In genomic region chr6:38535788-38536187, GRCm38 (mm10) we compare ENCODE assay signal across 7 mouse cellular contexts. TPM values are rescaled to one million over a fixed set of nuclear protein-coding genes. Genes with fewer than 3 reads are reported as not detected.
DNase-seq lines count a peak whose midpoint lies in the region; ATAC-seq and TF ChIP-seq lines count a peak whose summit lies in the region.

No protein-coding gene starts in this region.

- H3K36me3 ChIP-seq in lung, postnatal 0 days (ENCODE audit: insufficient read depth, low read length): no peaks in the 10 kb centered on the region
- H3K36me3 ChIP-seq in heart, embryonic 16.5 days (ENCODE audit: control insufficient read depth, insufficient read depth): peaks cover 10% of the 10 kb centered on the region; the same call in 1 of the 2 replicates
- H3K36me3 ChIP-seq in liver, embryonic 12.5 days: peaks cover 11% of the 10 kb centered on the region
- no peaks in the 10 kb centered on the region for H3K36me3 ChIP-seq in stomach, embryonic 16.5 days (ENCODE audit: control insufficient read depth, insufficient read depth, low read length)

- DNase-seq in lung, postnatal 0 days (ENCODE audit: low spot score): no peak
- no peak for DNase-seq in lung, adult 18-20 months
- DNase-seq in adrenal gland, adult 2 months: no peak
- no peak for DNase-seq in adrenal gland, postnatal 14 days

- no peak overlapping the region for H3K4me3 ChIP-seq in lung, postnatal 0 days (ENCODE audit: low read depth, low read length)
- H3K4me3 ChIP-seq in heart, embryonic 16.5 days (ENCODE audit: low read length): peak overlapping the region; percentile 97
- H3K4me3 ChIP-seq in liver, embryonic 12.5 days: peak overlapping the region; percentile 74
- H3K4me3 ChIP-seq in stomach, embryonic 16.5 days (replicated peaks; ENCODE audit: low read length): peak overlapping the region; percentile 96; the same call in 1 of the 2 replicates

- peak overlapping the region; percentile 65; the same call in 1 of the 2 replicates for H3K4me2 ChIP-seq in lung, postnatal 0 days (replicated peaks; ENCODE audit: low read depth, low read length)
- H3K4me2 ChIP-seq in heart, embryonic 16.5 days (ENCODE audit: low read depth, low read length): peak overlapping the region; percentile 62
- H3K4me2 ChIP-seq in liver, embryonic 12.5 days: peak overlapping the region; percentile 83
- peak overlapping the region; percentile 77 for H3K4me2 ChIP-seq in stomach, embryonic 16.5 days (ENCODE audit: low read depth, low read length)

- no peak overlapping the region for H3K9ac ChIP-seq in lung, postnatal 0 days (replicated peaks; ENCODE audit: low read depth)
- peak overlapping the region; percentile 98 for H3K9ac ChIP-seq in heart, embryonic 16.5 days (ENCODE audit: low read length)
- peak overlapping the region; percentile 85 for H3K9ac ChIP-seq in liver, embryonic 12.5 days
- H3K9ac ChIP-seq in stomach, embryonic 16.5 days (ENCODE audit: low read length): no peak overlapping the region

- H3K27ac ChIP-seq in lung, postnatal 0 days (ENCODE audit: low read length): no peak overlapping the region
- H3K27ac ChIP-seq in heart, embryonic 16.5 days (ENCODE audit: low read length): no peak overlapping the region
- peak overlapping the region; percentile 97; the same call in 1 of the 2 replicates for H3K27ac ChIP-seq in liver, embryonic 12.5 days
- no peak overlapping the region; the same call in 1 of the 2 replicates for H3K27ac ChIP-seq in stomach, embryonic 16.5 days (ENCODE audit: low read length)

- no peaks in the 10 kb centered on the region for H3K4me1 ChIP-seq in lung, postnatal 0 days (ENCODE audit: insufficient read depth, low read depth, low read length)
- peaks cover 10% of the 10 kb centered on the region; the same call in 1 of the 2 replicates for H3K4me1 ChIP-seq in heart, embryonic 16.5 days (ENCODE audit: control insufficient read depth, insufficient read depth, low read length)
- peaks cover 28% of the 10 kb centered on the region for H3K4me1 ChIP-seq in liver, embryonic 12.5 days
- H3K4me1 ChIP-seq in stomach, embryonic 16.5 days (ENCODE audit: control insufficient read depth, insufficient read depth, low read length): peaks cover 6% of the 10 kb centered on the region

- H3K27me3 ChIP-seq in lung, postnatal 0 days (replicated peaks; ENCODE audit: insufficient read depth, low read length): no peaks in the 10 kb centered on the region
- no peaks in the 10 kb centered on the region for H3K27me3 ChIP-seq in heart, embryonic 16.5 days (ENCODE audit: control insufficient read depth, insufficient read depth, low read length)
- H3K27me3 ChIP-seq in liver, embryonic 12.5 days (replicated peaks): no peaks in the 10 kb centered on the region
- no peaks in the 10 kb centered on the region for H3K27me3 ChIP-seq in stomach, embryonic 16.5 days (ENCODE audit: control insufficient read depth, insufficient read depth, low read length)

- no peak for TF ChIP-seq EP300 in lung, postnatal 0 days (IDR thresholded peaks at IDR 0.05)

- 75% methylated on average over 1 of the region's 1 CpGs for WGBS in lung, postnatal 0 days
- WGBS in heart, embryonic 16.5 days: 77% methylated on average over 1 of the region's 1 CpGs
- WGBS in liver, embryonic 12.5 days (ENCODE audit: insufficient replicate concordance): 68% methylated on average over 1 of the region's 1 CpGs
- 86% methylated on average over 1 of the region's 1 CpGs for WGBS in stomach, embryonic 16.5 days

- TF ChIP-seq CTCF in lung, postnatal 0 days (IDR thresholded peaks at IDR 0.05): no peak

- ATAC-seq in lung, postnatal 0 days: no peak
- no peak for ATAC-seq in heart, embryonic 16.5 days (replicated peaks; ENCODE audit: extremely low read depth, insufficient read depth, low FRiP score)
- no peak for ATAC-seq in liver, embryonic 12.5 days
- ATAC-seq in stomach, embryonic 16.5 days (ENCODE audit: insufficient read depth, low FRiP score): no peak

- no peaks in the 10 kb centered on the region for H3K9me3 ChIP-seq in lung, postnatal 0 days (ENCODE audit: low read length)
- no peaks in the 10 kb centered on the region for H3K9me3 ChIP-seq in heart, embryonic 16.5 days (replicated peaks; ENCODE audit: control insufficient read depth, low read length)
- no peaks in the 10 kb centered on the region for H3K9me3 ChIP-seq in liver, embryonic 12.5 days (replicated peaks)
- no peaks in the 10 kb centered on the region for H3K9me3 ChIP-seq in stomach, embryonic 16.5 days (replicated peaks; ENCODE audit: control insufficient read depth, low read length)

RNA-seq across cellular contexts. Expression of gene Fmc1, which starts 2.5 kb away (rescaled TPM):
- 91.4 and 98.5 TPM in 2 replicates for polyA plus RNA-seq in lung, postnatal 0 days (2015; fragmentation: Nextera tagmentation; extraction: Ambion mirVana)
- polyA plus RNA-seq in heart, embryonic 16.5 days (2015; fragmentation: Nextera tagmentation; extraction: Ambion mirVana): 276 and 293 TPM in 2 replicates
- 103 and 114 TPM in 2 replicates for polyA plus RNA-seq in liver, embryonic 12.5 days (2016; fragmentation: Nextera tagmentation; extraction: Ambion mirVana)
- polyA plus RNA-seq in stomach, embryonic 16.5 days (2015; fragmentation: Nextera tagmentation; extraction: Ambion mirVana): 138 and 140 TPM in 2 replicates
- 100 to 1,000 TPM in 1 of 2 experiments, 10 to 100 TPM in 1; 82.5 to 132 TPM for total RNA-seq in adrenal gland, adult 2 months (2021)
- polyA plus RNA-seq in adrenal gland, adult 2 months (2012; rRNA removed): 564 and 655 TPM in 2 replicates
- 174 and 186 TPM in 2 replicates for total RNA-seq in adrenal gland, postnatal 14 days (2021)

RNA-seq across cellular contexts. Expression of gene Luc7l2, which starts 15.3 kb away (rescaled TPM):
- 37.8 and 39.8 TPM in 2 replicates for polyA plus RNA-seq in lung, postnatal 0 days (2015; fragmentation: Nextera tagmentation; extraction: Ambion mirVana)
- polyA plus RNA-seq in heart, embryonic 16.5 days (2015; fragmentation: Nextera tagmentation; extraction: Ambion mirVana): 28.3 and 31.9 TPM in 2 replicates
- polyA plus RNA-seq in liver, embryonic 12.5 days (2016; fragmentation: Nextera tagmentation; extraction: Ambion mirVana): 27.4 and 27.5 TPM in 2 replicates
- polyA plus RNA-seq in stomach, embryonic 16.5 days (2015; fragmentation: Nextera tagmentation; extraction: Ambion mirVana): 32.9 and 37.7 TPM in 2 replicates
- total RNA-seq in adrenal gland, adult 2 months (2021): 100 to 1,000 TPM; 121 to 164 TPM
- polyA plus RNA-seq in adrenal gland, adult 2 months (2012; rRNA removed): 34.1 and 34.9 TPM in 2 replicates
- 154 and 173 TPM in 2 replicates for total RNA-seq in adrenal gland, postnatal 14 days (2021)

Comparison
In these comparisons a context has a peak if more than half of its experiments do, and no peak if none do; other contexts are left out.
1. H3K9ac ChIP-seq: peak in heart, embryonic 16.5 days (single experiment) and liver, embryonic 12.5 days (single experiment); none in lung, postnatal 0 days (single experiment) and stomach, embryonic 16.5 days (single experiment).
2. Peak in every context shown above with its lines, with median percentiles within 50 percentile points of each other: H3K4me2 ChIP-seq.